Mouse (Mus musculus): Measurements from ENCODE around the gene Ucp2. TPM values are rescaled to one million over a fixed set of nuclear protein-coding genes. Genes with fewer than 3 reads are reported as not detected.

Ucp2 gene
- 240 and 245 TPM in 2 replicates for polyA plus RNA-seq (2016; fragmentation: Nextera tagmentation; extraction: Ambion mirVana)

- 0% methylated on average over 27 of the region's 27 CpGs for WGBS
- Histone ChIP-seq H3K36me3 (peaks cover 19% of the 10 kb centered on the region), H3K4me3 (peak within 1 kb of the TSS; percentile 56), H3K27ac (ENCODE audit: poor library complexity, severe bottlenecking) (peak within 1 kb of the TSS; percentile 79), H3K27me3 (replicated peaks) (no peaks in the 10 kb centered on the region), H3K4me2 (peak within 1 kb of the TSS; percentile 92), H3K9ac (peak within 1 kb of the TSS; percentile 68), H3K9me3 (replicated peaks) (no peaks in the 10 kb centered on the region), H3K4me1 (replicated peaks) (peaks cover 51% of the 10 kb centered on the region)
- peak; percentile 88 for ATAC-seq (ENCODE audit: insufficient number of reproducible peaks, low FRiP score)
Observed at GRCm38 (mm10) chr7:100493117-100493483, at the start of gene Ucp2. Ucp2 (plus strand) TSS chr7:100493337.

GRCm38 (mm10) chr7:100443728-100444127 is 49.4 kb upstream of the Ucp2 start:
- no peaks in the 10 kb centered on the region for H3K9me3 ChIP-seq (replicated peaks)
- H3K36me3 ChIP-seq = peaks cover 67% of the 10 kb centered on the region
- no peak overlapping the region for H3K4me2 ChIP-seq
- WGBS = 91% methylated on average over 4 of the region's 4 CpGs
- no peak overlapping the region for H3K4me3 ChIP-seq
- H3K9ac ChIP-seq = no peak overlapping the region
- no peak overlapping the region for H3K27ac ChIP-seq (ENCODE audit: poor library complexity, severe bottlenecking)
- no peak for ATAC-seq (ENCODE audit: insufficient number of reproducible peaks, low FRiP score)
- no peaks in the 10 kb centered on the region for H3K27me3 ChIP-seq (replicated peaks)
- no peaks in the 10 kb centered on the region for H3K4me1 ChIP-seq (replicated peaks)

GRCm38 (mm10) chr7:100446271-100446670 is 46.9 kb upstream of the Ucp2 start:
- H3K4me3 ChIP-seq = no peak overlapping the region
- no peaks in the 10 kb centered on the region for H3K9me3 ChIP-seq (replicated peaks)
- no peak overlapping the region for H3K27ac ChIP-seq (ENCODE audit: poor library complexity, severe bottlenecking)
- H3K36me3 ChIP-seq = peaks cover 72% of the 10 kb centered on the region
- WGBS = 97% methylated on average over 5 of the region's 5 CpGs
- no peaks in the 10 kb centered on the region for H3K27me3 ChIP-seq (replicated peaks)
- no peak overlapping the region for H3K4me2 ChIP-seq
- H3K9ac ChIP-seq = no peak overlapping the region
- no peaks in the 10 kb centered on the region for H3K4me1 ChIP-seq (replicated peaks)
- ATAC-seq (ENCODE audit: insufficient number of reproducible peaks, low FRiP score) = no peak

- H3K27ac ChIP-seq (ENCODE audit: poor library complexity, severe bottlenecking) = no peak overlapping the region
- no peak overlapping the region for H3K4me2 ChIP-seq
- H3K4me3 ChIP-seq = no peak overlapping the region
- H3K9ac ChIP-seq = no peak overlapping the region
- WGBS = 92% methylated on average over 12 of the region's 12 CpGs
- no peaks in the 10 kb centered on the region for H3K27me3 ChIP-seq (replicated peaks)
- no peak for ATAC-seq (ENCODE audit: insufficient number of reproducible peaks, low FRiP score)
- H3K4me1 ChIP-seq (replicated peaks) = no peaks in the 10 kb centered on the region
- peaks cover 75% of the 10 kb centered on the region for H3K36me3 ChIP-seq
- no peaks in the 10 kb centered on the region for H3K9me3 ChIP-seq (replicated peaks)
Observed at GRCm38 (mm10) chr7:100448530-100448929, 44.6 kb upstream of the Ucp2 start.

- 86% methylated on average over 3 of the region's 3 CpGs for WGBS
- no peaks in the 10 kb centered on the region for H3K9me3 ChIP-seq (replicated peaks)
Observed at GRCm38 (mm10) chr7:100448985-100449384, 44.2 kb upstream of the Ucp2 start.

GRCm38 (mm10) chr7:100458153-100458552 is 35.0 kb upstream of the Ucp2 start:
- Histone ChIP-seq H3K9me3 (replicated peaks) (no peaks in the 10 kb centered on the region), H3K27me3 (replicated peaks) (no peaks in the 10 kb centered on the region), H3K36me3 (peaks cover 70% of the 10 kb centered on the region), H3K9ac (0 out of 2 replicates have a peak overlapping the region, but pooled peaks have one; percentile 42), H3K27ac (ENCODE audit: poor library complexity, severe bottlenecking) (0 out of 2 replicates have a peak overlapping the region, but pooled peaks have one; percentile 39), H3K4me2 (no peak overlapping the region), H3K4me1 (replicated peaks) (peaks cover 13% of the 10 kb centered on the region), H3K4me3 (no peak overlapping the region)
- WGBS = 51% methylated on average over 1 of the region's 1 CpGs
- ATAC-seq (ENCODE audit: insufficient number of reproducible peaks, low FRiP score) = peak; percentile 89

More at GRCm38 (mm10) chr7:100448985-100449384, 44.2 kb upstream of the Ucp2 start:
- Histone ChIP-seq H3K4me2 (no peak overlapping the region), H3K4me1 (replicated peaks) (no peaks in the 10 kb centered on the region), H3K36me3 (peaks cover 75% of the 10 kb centered on the region), H3K4me3 (no peak overlapping the region), H3K27ac (ENCODE audit: poor library complexity, severe bottlenecking) (no peak overlapping the region), H3K9ac (no peak overlapping the region), H3K27me3 (replicated peaks) (no peaks in the 10 kb centered on the region)
- ATAC-seq (ENCODE audit: insufficient number of reproducible peaks, low FRiP score) = no peak

GRCm38 (mm10) chr7:100459862-100460261 is 33.3 kb upstream of the Ucp2 start:
- peaks cover 53% of the 10 kb centered on the region for H3K36me3 ChIP-seq
- no peak overlapping the region for H3K4me3 ChIP-seq

GRCm38 (mm10) chr7:100461621-100462151 is 31.5 kb upstream of the Ucp2 start:
- 65% methylated on average over 6 of the region's 6 CpGs for WGBS
- Histone ChIP-seq H3K36me3 (peaks cover 36% of the 10 kb centered on the region), H3K4me1 (replicated peaks) (peaks cover 39% of the 10 kb centered on the region)

More at GRCm38 (mm10) chr7:100459862-100460261, 33.3 kb upstream of the Ucp2 start:
- H3K4me1 ChIP-seq (replicated peaks) = peaks cover 21% of the 10 kb centered on the region
- H3K9ac ChIP-seq = no peak overlapping the region
- H3K9me3 ChIP-seq (replicated peaks) = no peaks in the 10 kb centered on the region
- H3K4me2 ChIP-seq = no peak overlapping the region
- 90% methylated on average over 3 of the region's 3 CpGs for WGBS
- ATAC-seq (ENCODE audit: insufficient number of reproducible peaks, low FRiP score) = no peak
- no peaks in the 10 kb centered on the region for H3K27me3 ChIP-seq (replicated peaks)
- no peak overlapping the region for H3K27ac ChIP-seq (ENCODE audit: poor library complexity, severe bottlenecking)

GRCm38 (mm10) chr7:100463194-100463593 is 29.9 kb upstream of the Ucp2 start:
- H3K36me3 ChIP-seq = peaks cover 28% of the 10 kb centered on the region
- no peak overlapping the region for H3K9ac ChIP-seq
- WGBS = 59% methylated on average over 9 of the region's 9 CpGs

More at GRCm38 (mm10) chr7:100461621-100462151, 31.5 kb upstream of the Ucp2 start:
- Histone ChIP-seq H3K4me2 (no peak overlapping the region), H3K4me3 (no peak overlapping the region), H3K27me3 (replicated peaks) (no peaks in the 10 kb centered on the region), H3K9ac (no peak overlapping the region), H3K9me3 (replicated peaks) (no peaks in the 10 kb centered on the region), H3K27ac (ENCODE audit: poor library complexity, severe bottlenecking) (no peak overlapping the region)
- ATAC-seq (ENCODE audit: insufficient number of reproducible peaks, low FRiP score) = no peak

GRCm38 (mm10) chr7:100463757-100464156 is 29.4 kb upstream of the Ucp2 start:
- 80% methylated on average over 10 of the region's 10 CpGs for WGBS
- ATAC-seq (ENCODE audit: insufficient number of reproducible peaks, low FRiP score) = no peak
- H3K36me3 ChIP-seq = peaks cover 27% of the 10 kb centered on the region
- no peaks in the 10 kb centered on the region for H3K9me3 ChIP-seq (replicated peaks)
- no peak overlapping the region for H3K9ac ChIP-seq
- peaks cover 42% of the 10 kb centered on the region for H3K4me1 ChIP-seq (replicated peaks)
- no peak overlapping the region for H3K4me2 ChIP-seq
- peak overlapping the region; percentile 48 for H3K27ac ChIP-seq (ENCODE audit: poor library complexity, severe bottlenecking)
- no peak overlapping the region for H3K4me3 ChIP-seq
- H3K27me3 ChIP-seq (replicated peaks) = no peaks in the 10 kb centered on the region

More at GRCm38 (mm10) chr7:100463194-100463593, 29.9 kb upstream of the Ucp2 start:
- Histone ChIP-seq H3K9me3 (replicated peaks) (no peaks in the 10 kb centered on the region), H3K4me1 (replicated peaks) (peaks cover 37% of the 10 kb centered on the region), H3K27ac (ENCODE audit: poor library complexity, severe bottlenecking) (peak overlapping the region; percentile 48), H3K4me2 (no peak overlapping the region), H3K4me3 (no peak overlapping the region), H3K27me3 (replicated peaks) (no peaks in the 10 kb centered on the region)
- peak; percentile 62 for ATAC-seq (ENCODE audit: insufficient number of reproducible peaks, low FRiP score)

GRCm38 (mm10) chr7:100464248-100464647 is 28.9 kb upstream of the Ucp2 start:
- Histone ChIP-seq H3K4me3 (no peak overlapping the region), H3K9me3 (replicated peaks) (no peaks in the 10 kb centered on the region), H3K27me3 (replicated peaks) (no peaks in the 10 kb centered on the region), H3K9ac (no peak overlapping the region), H3K36me3 (peaks cover 23% of the 10 kb centered on the region), H3K4me1 (replicated peaks) (peaks cover 47% of the 10 kb centered on the region), H3K27ac (ENCODE audit: poor library complexity, severe bottlenecking) (peak overlapping the region; percentile 87; the same call in 1 of the 2 replicates), H3K4me2 (0 out of 2 replicates have a peak overlapping the region, but pooled peaks have one; percentile 57)
- no peak for ATAC-seq (ENCODE audit: insufficient number of reproducible peaks, low FRiP score)
- WGBS = 95% methylated on average over 7 of the region's 7 CpGs

Measured in heart, embryonic 12.5 days (tissue).